Mouse (Mus musculus): Measurements from ENCODE around the gene Thbs1.
A peak's percentile ranks its signal among the peaks of the same experiment; 100 is the strongest.

Gene Thbs1

GRCm38 (mm10) chr2:118113808-118114524 is 2.3 kb downstream of the Thbs1 start:
- DNase-seq (ENCODE audit: low read depth): peak; percentile 89

DNA sequence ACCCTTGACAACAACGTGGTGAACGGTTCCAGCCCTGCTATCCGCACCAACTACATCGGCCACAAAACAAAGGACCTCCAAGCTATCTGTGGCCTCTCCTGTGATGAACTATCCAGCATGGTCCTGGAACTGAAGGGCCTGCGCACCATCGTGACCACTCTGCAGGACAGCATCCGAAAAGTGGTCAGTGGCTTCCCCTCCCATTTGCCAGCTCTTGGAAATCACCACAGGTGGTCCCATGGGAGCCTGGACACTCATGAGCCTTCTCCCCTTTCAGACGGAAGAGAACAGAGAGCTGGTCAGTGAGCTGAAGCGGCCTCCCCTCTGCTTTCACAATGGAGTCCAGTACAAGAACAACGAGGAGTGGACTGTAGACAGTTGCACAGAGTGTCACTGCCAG is 3.0 kb downstream of the Thbs1 start:
- DNase-seq (ENCODE audit: low read depth): peak; percentile 48

GRCm38 (mm10) chr2:118115647-118116046 is 4.0 kb downstream of the Thbs1 start:
- DNase-seq (ENCODE audit: low read depth): peak; percentile 35

- peak; percentile 63 for DNase-seq (ENCODE audit: low read depth)
Observed at GRCm38 (mm10) chr2:118116180-118116579, 4.5 kb downstream of the Thbs1 start.

GRCm38 (mm10) chr2:118116754-118117290 is 5.1 kb downstream of the Thbs1 start:
- DNase-seq (ENCODE audit: low read depth): peak; percentile 29

DNA sequence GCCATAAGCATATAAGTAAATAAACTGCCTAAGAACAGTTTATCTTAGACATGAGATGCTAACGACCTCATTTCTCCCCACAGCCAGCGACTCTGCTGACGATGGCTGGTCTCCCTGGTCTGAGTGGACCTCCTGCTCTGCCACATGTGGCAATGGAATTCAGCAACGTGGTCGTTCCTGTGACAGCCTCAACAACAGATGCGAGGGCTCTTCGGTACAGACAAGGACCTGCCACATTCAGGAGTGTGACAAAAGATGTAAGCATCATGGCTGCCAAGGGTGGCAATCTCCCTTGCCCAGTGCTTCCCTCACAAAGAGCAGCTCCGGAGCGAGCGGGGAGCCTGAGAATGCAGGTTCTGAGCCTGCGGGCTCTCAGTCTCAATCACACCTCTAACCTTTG is 5.7 kb downstream of the Thbs1 start:
- DNase-seq (ENCODE audit: low read depth): no peak

DNA sequence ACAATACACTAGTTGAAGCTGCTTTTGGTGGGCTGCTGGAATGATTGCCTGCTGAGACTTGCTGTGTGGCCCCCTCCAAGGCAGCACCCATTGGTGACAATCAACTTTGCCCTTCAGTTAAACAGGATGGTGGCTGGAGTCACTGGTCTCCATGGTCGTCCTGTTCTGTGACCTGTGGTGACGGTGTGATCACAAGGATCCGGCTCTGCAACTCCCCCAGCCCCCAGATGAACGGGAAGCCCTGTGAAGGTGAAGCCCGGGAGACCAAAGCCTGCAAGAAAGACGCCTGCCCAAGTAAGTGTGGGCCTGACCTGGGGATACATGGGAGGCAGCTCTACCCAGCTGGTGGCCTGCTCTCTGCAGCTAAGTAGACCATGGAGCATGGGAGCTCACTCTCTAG is 6.4 kb downstream of the Thbs1 start:
- DNase-seq (ENCODE audit: low read depth): peak; percentile 27

DNA sequence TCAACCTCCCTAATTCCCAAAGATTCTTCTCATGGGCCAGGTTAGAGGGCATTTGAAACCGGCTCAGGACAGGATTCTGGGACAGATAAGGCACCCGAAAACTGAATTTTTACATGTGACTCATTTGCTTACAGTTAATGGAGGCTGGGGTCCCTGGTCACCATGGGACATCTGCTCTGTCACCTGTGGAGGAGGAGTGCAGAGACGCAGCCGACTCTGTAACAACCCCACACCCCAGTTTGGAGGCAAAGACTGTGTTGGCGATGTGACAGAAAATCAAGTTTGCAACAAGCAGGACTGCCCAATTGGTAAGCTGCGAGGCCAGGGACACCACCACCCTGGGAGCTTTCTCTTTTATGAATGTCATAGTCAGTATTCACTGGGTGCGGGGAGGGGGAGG is 6.8 kb downstream of the Thbs1 start:
- DNase-seq (ENCODE audit: low read depth): peak; percentile 41

GRCm38 (mm10) chr2:118119684-118120083 is 8.0 kb downstream of the Thbs1 start:
- DNase-seq (ENCODE audit: low read depth): peak; percentile 22

DNA sequence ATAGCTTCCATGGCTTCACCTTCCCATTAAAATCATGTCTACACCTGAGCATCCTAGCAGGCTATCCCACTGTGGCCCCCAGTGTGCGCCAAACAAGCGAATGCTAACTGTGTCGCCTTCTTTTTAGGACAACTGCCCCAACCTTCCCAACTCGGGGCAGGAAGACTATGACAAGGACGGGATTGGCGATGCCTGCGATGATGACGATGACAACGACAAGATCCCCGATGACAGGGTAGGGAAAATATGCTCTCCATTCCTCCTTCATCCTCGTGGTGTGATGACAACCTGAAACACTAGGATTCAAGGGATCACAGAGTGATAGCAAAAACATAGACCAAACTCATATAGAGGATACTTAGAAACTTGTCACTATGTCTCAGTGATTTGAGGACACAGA is 8.4 kb downstream of the Thbs1 start:
- DNase-seq (ENCODE audit: low read depth): no peak

DNA sequence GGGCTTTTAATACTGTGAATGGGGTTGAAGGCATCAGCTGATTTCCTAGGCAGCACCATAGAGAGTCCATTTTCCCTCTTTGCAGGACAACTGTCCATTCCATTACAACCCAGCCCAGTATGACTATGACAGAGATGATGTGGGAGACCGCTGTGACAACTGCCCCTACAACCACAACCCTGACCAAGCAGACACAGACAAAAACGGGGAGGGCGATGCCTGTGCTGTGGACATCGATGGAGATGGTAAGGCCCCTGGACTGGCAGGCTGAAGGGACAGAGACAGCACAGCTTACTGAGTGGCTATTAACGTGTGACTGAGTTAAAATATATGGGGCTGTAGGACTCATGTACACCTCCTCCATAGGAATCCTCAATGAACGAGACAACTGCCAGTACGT is 9.1 kb downstream of the Thbs1 start:
- peak; percentile 21 for DNase-seq (ENCODE audit: low read depth)

GRCm38 (mm10) chr2:118122291-118122690 is 10.6 kb downstream of the Thbs1 start:
- DNase-seq (ENCODE audit: low read depth): peak; percentile 28

- DNase-seq (ENCODE audit: low read depth): peak; percentile 14
Observed at GRCm38 (mm10) chr2:118123743-118124142, 12.1 kb downstream of the Thbs1 start.

DNA sequence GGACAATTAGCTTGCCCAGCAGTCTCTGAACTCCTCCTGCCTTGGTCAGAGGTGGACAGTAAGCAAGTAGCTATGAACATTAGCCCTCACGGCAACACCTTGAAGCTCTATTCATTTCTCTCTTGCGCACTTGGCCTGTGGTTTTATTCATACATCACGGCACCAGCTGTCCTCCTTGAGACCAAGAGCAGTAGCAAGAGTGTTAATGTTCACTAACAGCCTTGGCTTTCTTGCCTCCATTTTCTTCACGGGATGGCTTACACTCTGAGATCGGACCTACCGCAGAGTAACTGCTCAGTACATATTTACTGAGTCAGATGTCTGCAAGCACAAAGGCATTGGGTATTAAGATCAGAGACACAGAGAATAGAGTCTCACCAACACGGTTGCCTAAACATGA is 12.8 kb downstream of the Thbs1 start:
- DNase-seq (ENCODE audit: low read depth): peak; percentile 34

GRCm38 (mm10) chr2:118125211-118125939 is 13.7 kb downstream of the Thbs1 start:
- DNase-seq (ENCODE audit: low read depth): peak; percentile 47

GRCm38 (mm10) chr2:118125943-118126470 is 14.3 kb downstream of the Thbs1 start:
- peak; percentile 7 for DNase-seq (ENCODE audit: low read depth)

GRCm38 (mm10) chr2:118127516-118128288 is 16.0 kb downstream of the Thbs1 start:
- peak; percentile 58 for DNase-seq (ENCODE audit: low read depth)

GRCm38 (mm10) chr2:118128313-118128712 is 16.6 kb downstream of the Thbs1 start:
- peak; percentile 48 for DNase-seq (ENCODE audit: low read depth)

- DNase-seq (ENCODE audit: low read depth): no peak
Observed at GRCm38 (mm10) chr2:118137071-118137470, 25.4 kb downstream of the Thbs1 start.

DNA sequence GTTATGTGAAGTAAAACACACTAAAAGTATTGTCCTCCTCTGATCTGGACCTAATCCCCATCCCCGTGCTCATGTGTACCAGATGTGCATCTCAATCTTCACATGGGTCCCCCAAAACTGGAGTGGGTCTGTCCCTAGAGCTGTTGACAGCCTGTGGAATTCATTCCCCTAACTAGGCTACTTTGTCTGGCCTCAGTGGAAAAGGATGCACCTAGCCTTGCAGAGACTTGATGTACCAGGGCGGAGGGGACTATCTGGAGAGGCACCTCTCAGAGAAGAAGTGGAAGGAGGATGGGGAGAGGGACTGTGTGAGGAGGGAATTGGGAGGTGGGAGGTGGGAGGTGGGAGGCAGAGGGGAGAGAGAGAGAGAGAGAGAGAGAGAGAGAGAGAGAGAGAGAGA is 26.1 kb downstream of the Thbs1 start:
- no peak for DNase-seq (ENCODE audit: low read depth)

GRCm38 (mm10) chr2:118139261-118139660 is 27.6 kb downstream of the Thbs1 start:
- DNase-seq (ENCODE audit: low read depth): peak; percentile 47

DNA sequence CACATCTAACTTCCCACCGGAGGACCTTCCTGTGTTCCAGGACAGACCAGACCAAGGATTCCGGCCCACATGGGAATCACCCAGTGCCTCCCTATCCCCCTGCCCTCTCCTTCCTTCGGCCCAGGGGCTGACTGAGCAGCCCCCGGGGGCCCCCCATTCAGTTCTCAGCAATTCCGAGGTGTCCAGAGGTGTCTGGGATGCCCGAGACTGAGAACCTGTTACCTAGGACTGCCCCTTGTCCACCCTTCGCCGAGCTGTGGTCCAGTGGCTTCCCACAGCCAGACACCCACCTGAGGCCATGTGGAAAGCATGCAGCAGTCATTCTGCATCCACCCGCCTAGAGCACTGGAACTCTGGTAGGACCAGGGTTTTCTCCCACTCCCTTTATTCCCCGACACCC is 30.0 kb downstream of the Thbs1 start:
- DNase-seq (ENCODE audit: low read depth): no peak
